Mouse (Mus musculus): ENCODE results near the gene Cacnb4. TPM values are rescaled to one million over a fixed set of nuclear protein-coding genes. Genes with fewer than 3 reads are reported as not detected.

Cacnb4 gene
- total RNA-seq, 2 experiments from 2014 or later: 0.27 to 0.28 TPM

- no peak for DNase-seq
Measured at GRCm38 (mm10) chr2:52470044-52470560, 206.5 kb downstream of the Cacnb4 start.

GRCm38 (mm10) chr2:52467629-52468028, 209.0 kb downstream of the Cacnb4 start:
- no peak for DNase-seq

GRCm38 (mm10) chr2:52461206-52461967, 215.2 kb downstream of the Cacnb4 start:
- DNase-seq: no peak

GRCm38 (mm10) chr2:52455606-52456479, 220.8 kb downstream of the Cacnb4 start:
- DNase-seq: no peak

- no peak for DNase-seq
Measured at GRCm38 (mm10) chr2:52449818-52450217, 226.8 kb downstream of the Cacnb4 start.

- no peak for DNase-seq
Measured at GRCm38 (mm10) chr2:52448916-52449315, 227.7 kb downstream of the Cacnb4 start.

GRCm38 (mm10) chr2:52446648-52447047, 230.0 kb downstream of the Cacnb4 start:
- DNase-seq: no peak

GRCm38 (mm10) chr2:52442125-52442524, 234.5 kb downstream of the Cacnb4 start:
- DNase-seq: no peak

- DNase-seq: no peak
Measured at GRCm38 (mm10) chr2:52440420-52441015, 236.1 kb downstream of the Cacnb4 start.

GRCm38 (mm10) chr2:52438437-52438836, 238.2 kb downstream of the Cacnb4 start:
- DNase-seq: no peak

- peak; percentile 84 to 88 for DNase-seq
Measured at GRCm38 (mm10) chr2:52438013-52438412, 238.6 kb downstream of the Cacnb4 start.

- DNase-seq: no peak
Measured at GRCm38 (mm10) chr2:52435919-52436632, 240.6 kb downstream of the Cacnb4 start.

- peak in 1 of 2 experiments; percentile 54 for DNase-seq
Measured at GRCm38 (mm10) chr2:52433365-52433764, 243.3 kb downstream of the Cacnb4 start.

- no peak for DNase-seq
Measured at GRCm38 (mm10) chr2:52427383-52427782, 249.2 kb downstream of the Cacnb4 start.

- DNase-seq: no peak
Measured at GRCm38 (mm10) chr2:52426041-52426440, 250.6 kb downstream of the Cacnb4 start.

- no peak for DNase-seq
Measured at GRCm38 (mm10) chr2:52425523-52425795, 251.2 kb downstream of the Cacnb4 start.

- DNase-seq: peak; percentile 95 to 96
Measured at GRCm38 (mm10) chr2:52424747-52425522, 251.7 kb downstream of the Cacnb4 start, which contains the start of gene Arl5a. Gene Arl5a, minus strand, starts transcription at chr2:52424901.

GRCm38 (mm10) chr2:52424248-52424728, 252.3 kb downstream of the Cacnb4 start:
- peak in 1 of 2 experiments; percentile 75 for DNase-seq

- no peak for DNase-seq
Measured at GRCm38 (mm10) chr2:52423611-52424247, 252.9 kb downstream of the Cacnb4 start.

GRCm38 (mm10) chr2:52422871-52423610, 253.6 kb downstream of the Cacnb4 start:
- no peak for DNase-seq

All from heart, adult 18-20 months (tissue).